Mouse (Mus musculus) fibroblast of lung, adult 2 months (primary cell): ENCODE measurements around the gene Dcaf11.

Source experiments
- DNase-seq: peaks from one replicate; pipeline ENCODE4 v3.0.0-alpha.2; 2011; ENCODE audit warnings: low read depth

Dcaf11 gene

GRCm38 (mm10) chr14:55584702-55585565, 25.1 kb downstream of the Dcaf11 start, which contains the start of gene Emc9:
Gene Emc9, minus strand, starts transcription at chr14:55585302.
- peak; percentile 58 for DNase-seq

- no peak for DNase-seq
Measured at GRCm38 (mm10) chr14:55585566-55585960, 25.8 kb downstream of the Dcaf11 start.

GRCm38 (mm10) chr14:55586149-55586548, 26.3 kb downstream of the Dcaf11 start:
- no peak for DNase-seq

GRCm38 (mm10) chr14:55589271-55589670, 29.5 kb downstream of the Dcaf11 start:
- no peak for DNase-seq

GRCm38 (mm10) chr14:55589771-55590448, 30.1 kb downstream of the Dcaf11 start:
- no peak for DNase-seq

GRCm38 (mm10) chr14:55590748-55591330, 31.0 kb downstream of the Dcaf11 start, which contains the start of gene Psme2:
Gene Psme2, minus strand, starts transcription at chr14:55591113.
- DNase-seq: peak; percentile 97

GRCm38 (mm10) chr14:55591331-55591891, 31.6 kb downstream of the Dcaf11 start, which contains the start of gene Rnf31:
Gene Rnf31, plus strand, starts transcription at chr14:55591708.
- peak; percentile 86 for DNase-seq

GRCm38 (mm10) chr14:55592226-55592625, 32.4 kb downstream of the Dcaf11 start:
- DNase-seq: no peak

GRCm38 (mm10) chr14:55596036-55596690, 36.4 kb downstream of the Dcaf11 start:
- DNase-seq: no peak

GRCm38 (mm10) chr14:55598521-55599390, 39.0 kb downstream of the Dcaf11 start:
- DNase-seq: no peak

GRCm38 (mm10) chr14:55603271-55603632, 43.4 kb downstream of the Dcaf11 start, which contains the start of gene Irf9:
Gene Irf9, plus strand, starts transcription at chr14:55603571.
- no peak for DNase-seq

- DNase-seq: peak; percentile 98
Measured at GRCm38 (mm10) chr14:55603633-55604576, 44.1 kb downstream of the Dcaf11 start.

GRCm38 (mm10) chr14:55604823-55605222, 45.0 kb downstream of the Dcaf11 start:
- DNase-seq: no peak

- DNase-seq: no peak
Measured at GRCm38 (mm10) chr14:55605743-55606459, 46.1 kb downstream of the Dcaf11 start.

- DNase-seq: no peak
Measured at GRCm38 (mm10) chr14:55608339-55608738, 48.5 kb downstream of the Dcaf11 start.

- DNase-seq: no peak
Measured at GRCm38 (mm10) chr14:55613346-55613745, 53.5 kb downstream of the Dcaf11 start.

GRCm38 (mm10) chr14:55614565-55615178, 54.9 kb downstream of the Dcaf11 start:
- no peak for DNase-seq

- DNase-seq: no peak
Measured at GRCm38 (mm10) chr14:55615876-55616275, 56.1 kb downstream of the Dcaf11 start.
